Comparison of ENCODE assay signal across 9 mouse cellular contexts in the genomic region with DNA sequence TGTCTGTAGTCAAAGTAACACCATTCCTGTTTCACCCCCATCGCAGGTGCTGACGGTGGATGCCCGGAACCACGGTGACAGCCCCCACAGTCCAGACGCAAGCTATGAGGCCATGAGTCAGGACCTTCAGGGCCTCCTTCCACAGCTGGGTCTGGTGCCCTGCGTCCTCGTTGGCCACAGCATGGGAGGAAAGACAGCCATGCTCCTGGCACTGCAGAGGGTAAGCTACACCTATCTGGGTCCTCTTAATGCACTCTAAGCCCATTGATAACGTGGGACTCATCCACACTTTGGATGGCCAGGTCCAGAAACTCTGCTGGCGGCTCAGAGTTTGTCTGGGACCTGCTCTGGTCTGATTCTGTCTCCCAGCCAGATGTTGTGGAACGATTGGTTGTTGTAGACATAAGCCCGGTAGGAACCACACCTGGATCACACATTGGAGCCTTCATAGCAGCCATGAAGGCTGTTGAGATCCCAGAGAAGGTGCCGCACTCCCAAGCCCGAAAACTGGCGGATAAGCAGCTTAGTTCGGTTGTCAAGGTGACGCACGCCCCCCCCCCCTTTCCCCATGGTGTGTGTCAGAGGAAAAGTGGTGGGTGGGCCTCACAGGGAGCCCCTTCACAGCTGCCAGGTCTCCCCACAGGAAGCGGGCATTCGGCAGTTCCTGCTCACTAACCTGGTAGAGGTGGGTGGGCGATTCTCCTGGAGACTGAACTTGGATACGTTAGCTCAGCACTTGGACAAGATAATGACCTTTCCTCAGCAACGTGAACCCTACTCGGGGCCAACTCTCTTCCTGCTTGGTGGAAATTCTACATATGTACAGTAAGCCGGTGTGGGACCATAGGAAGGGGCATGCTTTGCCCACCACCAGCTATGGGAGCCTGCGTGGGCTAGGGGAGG. TPM values are rescaled to one million over a fixed set of nuclear protein-coding genes. Genes with fewer than 3 reads are reported as not detected.
DNase-seq lines count a peak whose midpoint lies in the region; ATAC-seq and TF ChIP-seq lines count a peak whose summit lies in the region.
"Had no signal": no experiment of that assay in that cellular context is flagged by ENCODE, and none has a peak within 500 bp of the region (broad histone marks: within the 10 kb centered on the region; RNA-seq: fewer than 3 reads in every experiment).

No protein-coding gene starts in this region.

- H3K27me3 ChIP-seq in midbrain, embryonic 12.5 days = peaks cover 20% of the 10 kb centered on the region
- H3K27me3 ChIP-seq in midbrain, embryonic 16.5 days (ENCODE audit: control insufficient read depth, insufficient read depth, low read depth, low read length) = no peaks in the 10 kb centered on the region
- no peaks in the 10 kb centered on the region for H3K27me3 ChIP-seq in intestine, embryonic 14.5 days (replicated peaks; ENCODE audit: control insufficient read depth, insufficient read depth, low read length)
- H3K27me3 ChIP-seq in neural tube, embryonic 14.5 days (ENCODE audit: control insufficient read depth, insufficient read depth, low read length) = no peaks in the 10 kb centered on the region

- H3K4me2 ChIP-seq in midbrain, embryonic 12.5 days (replicated peaks) = no peak overlapping the region
- no peak overlapping the region; the same call in 1 of the 2 replicates for H3K4me2 ChIP-seq in midbrain, embryonic 16.5 days (ENCODE audit: low read length)
- H3K4me2 ChIP-seq in intestine, embryonic 14.5 days (ENCODE audit: low read length) = peak overlapping the region; percentile 53
- H3K4me2 ChIP-seq in neural tube, embryonic 14.5 days (ENCODE audit: low read depth, low read length) = 0 out of 2 replicates have a peak overlapping the region, but pooled peaks have one; percentile 89

- no peak for TF ChIP-seq CTCF in gastrocnemius, adult 2 months (IDR thresholded peaks at IDR 0.05)

- ATAC-seq in midbrain, embryonic 12.5 days (ENCODE audit: low FRiP score, low read depth) = no peak
- ATAC-seq in midbrain, embryonic 16.5 days = no peak
- no peak for ATAC-seq in intestine, embryonic 14.5 days (replicated peaks; ENCODE audit: low FRiP score, low TSS enrichment, low read depth)
- ATAC-seq in neural tube, embryonic 14.5 days (ENCODE audit: low read depth) = no peak
- ATAC-seq: CD4-positive, CD25-positive, alpha-beta regulatory T cell, adult 4 months had no signal

- no peaks in the 10 kb centered on the region for H3K9me3 ChIP-seq in midbrain, embryonic 12.5 days
- no peaks in the 10 kb centered on the region for H3K9me3 ChIP-seq in midbrain, embryonic 16.5 days (replicated peaks; ENCODE audit: control insufficient read depth, low read length, poor library complexity, severe bottlenecking)
- no peaks in the 10 kb centered on the region for H3K9me3 ChIP-seq in intestine, embryonic 14.5 days (ENCODE audit: control insufficient read depth, low read length)
- H3K9me3 ChIP-seq in neural tube, embryonic 14.5 days (ENCODE audit: control insufficient read depth, low read length) = no peaks in the 10 kb centered on the region

- 0 out of 2 replicates have a peak overlapping the region, but pooled peaks have one; percentile 64 for H3K9ac ChIP-seq in midbrain, embryonic 12.5 days (replicated peaks)
- no peak overlapping the region for H3K9ac ChIP-seq in midbrain, embryonic 16.5 days (ENCODE audit: low read depth, low read length)
- H3K9ac ChIP-seq in intestine, embryonic 14.5 days (ENCODE audit: low read length) = no peak overlapping the region
- no peak overlapping the region for H3K9ac ChIP-seq in neural tube, embryonic 14.5 days (replicated peaks; ENCODE audit: low read depth, low read length)

- intact Hi-C loops in gastrocnemius, adult 2 months (cut with DNase I) = loop anchor here (5.0 kb wide), 1 partner anchor 51 kb away; a partner anchor contains a TSS

- H3K36me3 ChIP-seq in midbrain, embryonic 12.5 days = no peaks in the 10 kb centered on the region
- no peaks in the 10 kb centered on the region for H3K36me3 ChIP-seq in midbrain, embryonic 16.5 days (ENCODE audit: control insufficient read depth, insufficient read depth, low read length)
- H3K36me3 ChIP-seq in intestine, embryonic 14.5 days (ENCODE audit: control insufficient read depth, insufficient read depth, low read length) = 0 out of 2 replicates have a peak, but pooled peaks cover 7% of the 10 kb centered on the region
- H3K36me3 ChIP-seq in neural tube, embryonic 14.5 days (ENCODE audit: control insufficient read depth, insufficient read depth, low read length) = no peaks in the 10 kb centered on the region

- peaks cover 35% of the 10 kb centered on the region for H3K4me1 ChIP-seq in midbrain, embryonic 12.5 days
- peaks cover 22% of the 10 kb centered on the region for H3K4me1 ChIP-seq in midbrain, embryonic 16.5 days (ENCODE audit: control insufficient read depth, insufficient read depth, low read length)
- peaks cover 19% of the 10 kb centered on the region for H3K4me1 ChIP-seq in intestine, embryonic 14.5 days (replicated peaks; ENCODE audit: control insufficient read depth, insufficient read depth, low read length)
- peaks cover 8% of the 10 kb centered on the region; the same call in 1 of the 2 replicates for H3K4me1 ChIP-seq in neural tube, embryonic 14.5 days (ENCODE audit: control insufficient read depth, insufficient read depth, low read length)

- no peak overlapping the region for H3K4me3 ChIP-seq in gastrocnemius, adult 2 months
- peak overlapping the region; percentile 54; the same call in 1 of the 2 replicates for H3K4me3 ChIP-seq in midbrain, embryonic 12.5 days
- no peak overlapping the region for H3K4me3 ChIP-seq in midbrain, embryonic 16.5 days (ENCODE audit: low read depth, low read length)
- H3K4me3 ChIP-seq in intestine, embryonic 14.5 days (ENCODE audit: low read depth, low read length) = no peak overlapping the region
- H3K4me3 ChIP-seq in neural tube, embryonic 14.5 days (ENCODE audit: low read depth, low read length) = no peak overlapping the region

- 73% methylated on average over 25 of the region's 25 CpGs for WGBS in midbrain, embryonic 12.5 days
- 74% methylated on average over 23 of the region's 25 CpGs for WGBS in midbrain, embryonic 16.5 days
- WGBS in intestine, embryonic 14.5 days = 84% methylated on average over 25 of the region's 25 CpGs
- 90% methylated on average over 25 of the region's 25 CpGs for WGBS in neural tube, embryonic 14.5 days

- DNase-seq in gastrocnemius, adult 2 months = no peak
- DNase-seq in gastrocnemius, adult 8-10 months (ENCODE audit: low spot score in 2 of 2) = no peak
- no peak for DNase-seq in intestine, embryonic 14.5 days (ENCODE audit: low spot score)
- DNase-seq in embryo, embryonic 9.5 days (ENCODE audit: extremely low spot score) = no peak
- DNase-seq in kidney, adult 11 months = no peak

- 0 out of 2 replicates have a peak overlapping the region, but pooled peaks have one; percentile 20 for H3K27ac ChIP-seq in gastrocnemius, adult 2 months
- H3K27ac ChIP-seq in midbrain, embryonic 12.5 days (replicated peaks) = no peak overlapping the region
- H3K27ac ChIP-seq in midbrain, embryonic 16.5 days (ENCODE audit: low read length) = no peak overlapping the region
- H3K27ac ChIP-seq in intestine, embryonic 14.5 days (ENCODE audit: low read depth) = no peak overlapping the region
- H3K27ac ChIP-seq in neural tube, embryonic 14.5 days (ENCODE audit: low read depth, low read length) = no peak overlapping the region

RNA-seq across cellular contexts. Expression of a gene that starts 2.1 kb away (rescaled TPM):
- total RNA-seq in gastrocnemius, adult 2 months (2021) = 10 to 100 TPM; 45.5 to 56.8 TPM
- total RNA-seq in gastrocnemius, adult 8-10 months (2022) = 10 to 100 TPM; 38.5 to 54.3 (median 46.0) TPM
- polyA plus RNA-seq in midbrain, embryonic 12.5 days (2016; fragmentation: Nextera tagmentation; extraction: Ambion mirVana) = 39.1 and 41.4 TPM in 2 replicates
- polyA plus RNA-seq in midbrain, embryonic 16.5 days (2015; fragmentation: Nextera tagmentation; extraction: Ambion mirVana) = 76.5 and 81.5 TPM in 2 replicates
- polyA plus RNA-seq in intestine, embryonic 14.5 days (2014; fragmentation: Nextera tagmentation; extraction: Ambion mirVana) = 99.7 and 104 TPM in 2 replicates
- 74.8 and 79.6 TPM in 2 replicates for polyA plus RNA-seq in neural tube, embryonic 14.5 days (2014; fragmentation: Nextera tagmentation; extraction: Ambion mirVana)

RNA-seq across cellular contexts. Expression of a gene that starts 12.2 kb away (rescaled TPM):
- total RNA-seq in gastrocnemius, adult 2 months (2021) = 1 to 10 TPM in 1 of 2 experiments, under 1 TPM in 1; 0.64 to 1.3 TPM
- 1 to 10 TPM in 1 of 4 experiments, under 1 TPM in 3; 0.22 to 1.3 (median 0.39) TPM for total RNA-seq in gastrocnemius, adult 8-10 months (2022)
- polyA plus RNA-seq in midbrain, embryonic 12.5 days (2016; fragmentation: Nextera tagmentation; extraction: Ambion mirVana) = 27.8 and 29.3 TPM in 2 replicates
- polyA plus RNA-seq in midbrain, embryonic 16.5 days (2015; fragmentation: Nextera tagmentation; extraction: Ambion mirVana) = 162 and 195 TPM in 2 replicates
- polyA plus RNA-seq in intestine, embryonic 14.5 days (2014; fragmentation: Nextera tagmentation; extraction: Ambion mirVana) = 15.9 and 20.2 TPM in 2 replicates
- 120 and 132 TPM in 2 replicates for polyA plus RNA-seq in neural tube, embryonic 14.5 days (2014; fragmentation: Nextera tagmentation; extraction: Ambion mirVana)

RNA-seq across cellular contexts. Expression of a gene that starts 25.1 kb away (rescaled TPM):
- total RNA-seq in gastrocnemius, adult 2 months (2021) = not detected
- not detected for total RNA-seq in gastrocnemius, adult 8-10 months (2022)
- polyA plus RNA-seq in midbrain, embryonic 12.5 days (2016; fragmentation: Nextera tagmentation; extraction: Ambion mirVana) = 2.3 and 2.8 TPM in 2 replicates
- 2.2 and 2.6 TPM in 2 replicates for polyA plus RNA-seq in midbrain, embryonic 16.5 days (2015; fragmentation: Nextera tagmentation; extraction: Ambion mirVana)
- 113 and 143 TPM in 2 replicates for polyA plus RNA-seq in intestine, embryonic 14.5 days (2014; fragmentation: Nextera tagmentation; extraction: Ambion mirVana)
- polyA plus RNA-seq in neural tube, embryonic 14.5 days (2014; fragmentation: Nextera tagmentation; extraction: Ambion mirVana) = 0.48 and 0.57 TPM in 2 replicates
- polyA plus RNA-seq: CD4-positive, CD25-positive, alpha-beta regulatory T cell, adult 4 months had no signal

RNA-seq across cellular contexts. Expression of a gene that starts 52.9 kb away (rescaled TPM):
- total RNA-seq in gastrocnemius, adult 2 months (2021) = 10 to 100 TPM; 25.0 to 30.2 TPM
- total RNA-seq in gastrocnemius, adult 8-10 months (2022) = 10 to 100 TPM; 24.3 to 26.8 (median 25.8) TPM
- 27.6 and 28.3 TPM in 2 replicates for polyA plus RNA-seq in midbrain, embryonic 12.5 days (2016; fragmentation: Nextera tagmentation; extraction: Ambion mirVana)
- 48.8 and 49.6 TPM in 2 replicates for polyA plus RNA-seq in midbrain, embryonic 16.5 days (2015; fragmentation: Nextera tagmentation; extraction: Ambion mirVana)
- 32.5 and 33.3 TPM in 2 replicates for polyA plus RNA-seq in intestine, embryonic 14.5 days (2014; fragmentation: Nextera tagmentation; extraction: Ambion mirVana)
- polyA plus RNA-seq in neural tube, embryonic 14.5 days (2014; fragmentation: Nextera tagmentation; extraction: Ambion mirVana) = 42.2 and 47.0 TPM in 2 replicates

RNA-seq across cellular contexts. Expression of a gene that starts 53.7 kb away (rescaled TPM):
- 10 to 100 TPM; 25.8 to 26.2 TPM for total RNA-seq in gastrocnemius, adult 2 months (2021)
- total RNA-seq in gastrocnemius, adult 8-10 months (2022) = 10 to 100 TPM; 25.7 to 36.4 (median 29.8) TPM
- polyA plus RNA-seq in midbrain, embryonic 12.5 days (2016; fragmentation: Nextera tagmentation; extraction: Ambion mirVana) = 118 and 119 TPM in 2 replicates
- 74.4 and 76.9 TPM in 2 replicates for polyA plus RNA-seq in midbrain, embryonic 16.5 days (2015; fragmentation: Nextera tagmentation; extraction: Ambion mirVana)
- 98.0 and 107 TPM in 2 replicates for polyA plus RNA-seq in intestine, embryonic 14.5 days (2014; fragmentation: Nextera tagmentation; extraction: Ambion mirVana)
- polyA plus RNA-seq in neural tube, embryonic 14.5 days (2014; fragmentation: Nextera tagmentation; extraction: Ambion mirVana) = 60.3 and 72.5 TPM in 2 replicates

Comparison
In these comparisons a context has a peak if more than half of its experiments do, and no peak if none do; other contexts are left out.
1. H3K4me2 ChIP-seq: peak in intestine, embryonic 14.5 days (single experiment) and neural tube, embryonic 14.5 days (single experiment); none in midbrain, embryonic 12.5 days (single experiment) and midbrain, embryonic 16.5 days (single experiment).
2. RNA of a gene that starts 25.1 kb away (polyA plus RNA-seq): 113 to 143 TPM in intestine, embryonic 14.5 days; 2.3 to 2.8 TPM in midbrain, embryonic 12.5 days, 2.2 to 2.6 TPM in midbrain, embryonic 16.5 days and 0.48 to 0.57 TPM in neural tube, embryonic 14.5 days; every median in the first group is over 10 times any median in the second.